Mouse (Mus musculus): ENCODE data around the gene Atp6ap1l.

DNA sequence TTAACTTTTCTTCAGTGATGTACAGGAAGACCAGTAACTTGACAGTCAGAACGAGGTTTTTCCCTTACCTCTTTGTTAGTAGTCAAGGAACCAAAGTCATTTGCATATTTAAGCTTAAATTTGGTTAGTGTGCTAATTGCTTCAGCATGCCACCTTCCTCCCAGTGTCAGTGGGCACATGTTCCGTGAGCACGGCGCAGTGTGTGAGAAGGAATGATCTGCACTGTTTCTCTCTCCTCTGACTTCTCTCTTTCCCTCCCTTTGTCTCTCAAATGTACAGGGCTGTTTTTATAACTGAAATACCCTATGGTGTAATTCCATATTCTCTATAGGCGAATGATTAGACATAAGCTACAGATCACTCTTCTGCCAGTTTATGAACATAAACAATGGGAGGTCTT, 34.4 kb upstream of the Atp6ap1l start:
- TF ChIP-seq CTCF (IDR thresholded peaks at IDR 0.05 in 2 of 3, conservative IDR thresholded peaks at IDR 0.05 in 1 of 3; ENCODE audit: control insufficient read depth in 1 of 3, insufficient read depth in 1 of 3, low read depth in 2 of 3, low read length in 3 of 3, poor library complexity in 1 of 3, severe bottlenecking in 1 of 3) (no peak), POLR2A (IDR thresholded peaks at IDR 0.05; ENCODE audit: control insufficient read depth in 1 of 2, insufficient read depth in 1 of 2, low read depth in 1 of 2, low read length in 2 of 2, poor library complexity in 1 of 2) (no peak), SMC3 (IDR thresholded peaks at IDR 0.05; ENCODE audit: low read depth, low read length) (no peak), USF1 (IDR thresholded peaks at IDR 0.05; ENCODE audit: low read depth, low read length) (no peak), TCF12 (IDR thresholded peaks at IDR 0.05; ENCODE audit: low read depth, low read length) (no peak), ZC3H11A (IDR thresholded peaks at IDR 0.05; ENCODE audit: low read depth, low read length) (no peak), ELF1 (IDR thresholded peaks at IDR 0.05; ENCODE audit: low read depth, low read length) (no peak), EP300 (IDR thresholded peaks at IDR 0.05; ENCODE audit: low read depth in 1 of 2, low read length in 2 of 2) (no peak), UBTF (IDR thresholded peaks at IDR 0.05; ENCODE audit: borderline replicate concordance, insufficient read depth, low read depth, low read length) (no peak), MAFK (IDR thresholded peaks at IDR 0.05; ENCODE audit: borderline replicate concordance, low read depth, low read length) (no peak), POLR2AphosphoS2 (IDR thresholded peaks at IDR 0.05; ENCODE audit: low read length) (no peak), MAZ (IDR thresholded peaks at IDR 0.05; ENCODE audit: low read depth, low read length) (no peak), SIN3A (IDR thresholded peaks at IDR 0.05; ENCODE audit: low read length) (no peak)

All from MEL (cell line).